Mouse (Mus musculus): ENCODE measurements around the gene Zbtb42. TPM values are rescaled to one million over a fixed set of nuclear protein-coding genes. Genes with fewer than 3 reads are reported as not detected.

The Zbtb42 gene
- polyA plus RNA-seq, 1 experiment from 2014 or later = 1.4 TPM

GRCm38 (mm10) chr12:112664656-112665055, 14.0 kb upstream of the Zbtb42 start:
- H3K27me3 ChIP-seq (ENCODE audit: low read depth, poor library complexity, severe bottlenecking) = no peaks in the 10 kb centered on the region
- peaks cover 25% of the 10 kb centered on the region for H3K4me1 ChIP-seq
- H3K4me3 ChIP-seq = no peak overlapping the region
- no peak for DNase-seq (ENCODE audit: low spot score)
- H3K36me3 ChIP-seq = peaks cover 100% of the 10 kb centered on the region
- H3K27ac ChIP-seq = no peak overlapping the region
- WGBS = 80% methylated on average over 5 of the region's 5 CpGs
- no peaks in the 10 kb centered on the region for H3K9me3 ChIP-seq (replicated peaks)

- Histone ChIP-seq H3K27me3 (ENCODE audit: low read depth, poor library complexity, severe bottlenecking) (no peaks in the 10 kb centered on the region), H3K4me1 (peaks cover 27% of the 10 kb centered on the region), H3K9me3 (replicated peaks) (no peaks in the 10 kb centered on the region), H3K36me3 (peaks cover 100% of the 10 kb centered on the region), H3K27ac (no peak overlapping the region), H3K4me3 (no peak overlapping the region)
- WGBS = 85% methylated on average over 18 of the region's 18 CpGs
- no peak for DNase-seq (ENCODE audit: low spot score)
These were observed 13.2 kb upstream of the Zbtb42 start for GRCm38 (mm10) chr12:112665445-112665844.

- DNase-seq (ENCODE audit: low spot score) = no peak
- Histone ChIP-seq H3K9me3 (replicated peaks) (no peaks in the 10 kb centered on the region), H3K4me1 (peaks cover 27% of the 10 kb centered on the region), H3K4me3 (no peak overlapping the region), H3K27me3 (ENCODE audit: low read depth, poor library complexity, severe bottlenecking) (no peaks in the 10 kb centered on the region), H3K27ac (no peak overlapping the region), H3K36me3 (peaks cover 100% of the 10 kb centered on the region)
- WGBS = 91% methylated on average over 9 of the region's 9 CpGs
These were observed 12.6 kb upstream of the Zbtb42 start for GRCm38 (mm10) chr12:112665881-112666544.

GRCm38 (mm10) chr12:112667619-112668297, 10.9 kb upstream of the Zbtb42 start:
- 84% methylated on average over 10 of the region's 10 CpGs for WGBS
- H3K27ac ChIP-seq = no peak overlapping the region
- H3K9me3 ChIP-seq (replicated peaks) = no peaks in the 10 kb centered on the region
- H3K4me3 ChIP-seq = no peak overlapping the region
- peaks cover 38% of the 10 kb centered on the region for H3K4me1 ChIP-seq
- H3K36me3 ChIP-seq = peaks cover 96% of the 10 kb centered on the region
- H3K27me3 ChIP-seq (ENCODE audit: low read depth, poor library complexity, severe bottlenecking) = no peaks in the 10 kb centered on the region
- no peak for DNase-seq (ENCODE audit: low spot score)

- DNase-seq (ENCODE audit: low spot score) = no peak
- Histone ChIP-seq H3K9me3 (replicated peaks) (no peaks in the 10 kb centered on the region), H3K36me3 (peaks cover 65% of the 10 kb centered on the region), H3K27me3 (ENCODE audit: low read depth, poor library complexity, severe bottlenecking) (no peaks in the 10 kb centered on the region), H3K27ac (peak overlapping the region; percentile 66), H3K4me3 (peak overlapping the region; percentile 27), H3K4me1 (peaks cover 51% of the 10 kb centered on the region)
- 49% methylated on average over 9 of the region's 9 CpGs for WGBS
These were observed 7.8 kb upstream of the Zbtb42 start for GRCm38 (mm10) chr12:112670718-112671393.

GRCm38 (mm10) chr12:112671891-112672290, 6.7 kb upstream of the Zbtb42 start:
- no peaks in the 10 kb centered on the region for H3K9me3 ChIP-seq (replicated peaks)
- peak overlapping the region; percentile 66 for H3K27ac ChIP-seq
- H3K4me3 ChIP-seq = peak overlapping the region; percentile 97
- peaks cover 55% of the 10 kb centered on the region for H3K36me3 ChIP-seq
- DNase-seq (ENCODE audit: low spot score) = no peak
- WGBS = 83% methylated on average over 7 of the region's 7 CpGs
- H3K27me3 ChIP-seq (ENCODE audit: low read depth, poor library complexity, severe bottlenecking) = peaks cover 9% of the 10 kb centered on the region
- peaks cover 51% of the 10 kb centered on the region for H3K4me1 ChIP-seq

- no peaks in the 10 kb centered on the region for H3K9me3 ChIP-seq (replicated peaks)
- 12% methylated on average over 21 of the region's 21 CpGs for WGBS
- H3K4me3 ChIP-seq = peak overlapping the region; percentile 97
- H3K4me1 ChIP-seq = peaks cover 53% of the 10 kb centered on the region
- peaks cover 44% of the 10 kb centered on the region for H3K36me3 ChIP-seq
- H3K27me3 ChIP-seq (ENCODE audit: low read depth, poor library complexity, severe bottlenecking) = peaks cover 19% of the 10 kb centered on the region
- H3K27ac ChIP-seq = peak overlapping the region; percentile 99
- peak; percentile 64 for DNase-seq (ENCODE audit: low spot score)
These were observed 5.7 kb upstream of the Zbtb42 start for GRCm38 (mm10) chr12:112672744-112673575.

- Histone ChIP-seq H3K9me3 (replicated peaks) (no peaks in the 10 kb centered on the region), H3K36me3 (peaks cover 38% of the 10 kb centered on the region), H3K27ac (peak overlapping the region; percentile 99), H3K27me3 (ENCODE audit: low read depth, poor library complexity, severe bottlenecking) (peaks cover 26% of the 10 kb centered on the region), H3K4me3 (peak overlapping the region; percentile 97), H3K4me1 (peaks cover 60% of the 10 kb centered on the region)
- DNase-seq (ENCODE audit: low spot score) = peak; percentile 64
- WGBS = 5% methylated on average over 57 of the region's 68 CpGs
These were observed 5.0 kb upstream of the Zbtb42 start for GRCm38 (mm10) chr12:112673576-112674091.

- WGBS = 14% methylated on average over 70 of the region's 70 CpGs
- H3K4me1 ChIP-seq = peaks cover 67% of the 10 kb centered on the region
- H3K27ac ChIP-seq = peak within 1 kb of the TSS; percentile 99
- peak; percentile 79 for DNase-seq (ENCODE audit: low spot score)
- H3K9me3 ChIP-seq (replicated peaks) = no peaks in the 10 kb centered on the region
- H3K4me3 ChIP-seq = peak within 1 kb of the TSS; percentile 97
- peaks cover 33% of the 10 kb centered on the region for H3K27me3 ChIP-seq (ENCODE audit: low read depth, poor library complexity, severe bottlenecking)
- peaks cover 30% of the 10 kb centered on the region for H3K36me3 ChIP-seq
These were observed 4.3 kb upstream of the Zbtb42 start, which contains the start of gene Akt1 for GRCm38 (mm10) chr12:112674132-112675011. Gene Akt1, minus strand, starts transcription at chr12:112674884.

GRCm38 (mm10) chr12:112675245-112676035, 3.2 kb upstream of the Zbtb42 start:
- Histone ChIP-seq H3K27ac (peak overlapping the region; percentile 99), H3K36me3 (peaks cover 20% of the 10 kb centered on the region), H3K4me3 (peak overlapping the region; percentile 97), H3K9me3 (replicated peaks) (no peaks in the 10 kb centered on the region), H3K4me1 (peaks cover 69% of the 10 kb centered on the region), H3K27me3 (ENCODE audit: low read depth, poor library complexity, severe bottlenecking) (peaks cover 44% of the 10 kb centered on the region)
- DNase-seq (ENCODE audit: low spot score) = peak; percentile 88
- WGBS = 16% methylated on average over 18 of the region's 18 CpGs

GRCm38 (mm10) chr12:112677076-112677475, 1.6 kb upstream of the Zbtb42 start:
- WGBS = 60% methylated on average over 5 of the region's 5 CpGs
- Histone ChIP-seq H3K4me1 (peaks cover 53% of the 10 kb centered on the region), H3K36me3 (peaks cover 3% of the 10 kb centered on the region; the same call in 1 of the 2 replicates), H3K4me3 (no peak overlapping the region), H3K27ac (no peak overlapping the region), H3K27me3 (ENCODE audit: low read depth, poor library complexity, severe bottlenecking) (peaks cover 61% of the 10 kb centered on the region), H3K9me3 (replicated peaks) (no peaks in the 10 kb centered on the region)
- DNase-seq (ENCODE audit: low spot score) = no peak

All from limb, embryonic 10.5 days (tissue).